Mouse (Mus musculus) adrenal gland, postnatal 14 days (tissue): ENCODE results near the gene Abhd14b. TPM values are rescaled to one million over a fixed set of nuclear protein-coding genes. Genes with fewer than 3 reads are reported as not detected.
"Not testable (repeated sequence)": the region's sequence is repeated elsewhere in the genome, so short reads cannot be mapped to it uniquely, and the experiment has no call there.

Experiments used
- DNase-seq: peaks from one replicate; pipeline ENCODE4 v3.0.0; 2021; ENCODE audit warnings: mixed read lengths
- total RNA-seq: library from RNA; stranded (reverse); gene quantifications from 2 replicates; pipeline ENCODE4 v1.2.3, GENCODE M21; 2021

Gene Abhd14b
- total RNA-seq, 1 experiment from 2014 or later: 33.1 TPM

GRCm38 (mm10) chr9:106476002-106476923 lies 29.0 kb downstream of the Abhd14b start:
- peak; percentile 82 for DNase-seq

- DNase-seq: peak; percentile 99
Measured at GRCm38 (mm10) chr9:106476924-106477484, 29.7 kb downstream of the Abhd14b start, which contains the start of gene Parp3. Gene Parp3, minus strand, starts transcription at chr9:106476949.

- no peak for DNase-seq
Measured at GRCm38 (mm10) chr9:106477649-106478048, 30.4 kb downstream of the Abhd14b start.

- DNase-seq: no peak
Measured at GRCm38 (mm10) chr9:106478101-106478500, 30.8 kb downstream of the Abhd14b start.

- DNase-seq: no peak
Measured at GRCm38 (mm10) chr9:106480541-106480940, 33.3 kb downstream of the Abhd14b start.

- DNase-seq: no peak
Measured at GRCm38 (mm10) chr9:106481075-106481474, 33.8 kb downstream of the Abhd14b start.

- no peak for DNase-seq
Measured at GRCm38 (mm10) chr9:106481676-106482075, 34.4 kb downstream of the Abhd14b start.

GRCm38 (mm10) chr9:106482578-106483115 lies 35.4 kb downstream of the Abhd14b start:
- DNase-seq: no peak

- DNase-seq: no peak
Measured at GRCm38 (mm10) chr9:106483136-106483535, 35.9 kb downstream of the Abhd14b start.

- DNase-seq: no peak
Measured at GRCm38 (mm10) chr9:106483606-106484005, 36.3 kb downstream of the Abhd14b start.

- DNase-seq: no peak
Measured at GRCm38 (mm10) chr9:106485076-106485475, 37.8 kb downstream of the Abhd14b start.

- not testable (repeated sequence) for DNase-seq
Measured at GRCm38 (mm10) chr9:106487602-106488001, 40.3 kb downstream of the Abhd14b start.

- DNase-seq: no peak
Measured at GRCm38 (mm10) chr9:106499667-106500066, 52.4 kb downstream of the Abhd14b start, which contains the start of gene Iqcf1. Gene Iqcf1, plus strand, starts transcription at chr9:106499967.

GRCm38 (mm10) chr9:106501846-106502245 lies 54.6 kb downstream of the Abhd14b start:
- no peak for DNase-seq

Other genes with a start within 250 kb of the Abhd14b start
- gene Ppm1m, start 247.7 kb upstream of the Abhd14b start, total RNA-seq: 133 and 136 TPM in 2 replicates
- gene Twf2, start 244.4 kb upstream of the Abhd14b start, total RNA-seq: 43.6 and 54.3 TPM in 2 replicates
- gene Tlr9, start 224.9 kb upstream of the Abhd14b start, total RNA-seq: 1.3 and 3.8 TPM in 2 replicates
- 1,325 and 1,932 TPM in 2 replicates for gene Alas1, start 198.8 kb upstream of the Abhd14b start, total RNA-seq
- gene Poc1a, start 166.4 kb upstream of the Abhd14b start, total RNA-seq: 7.9 and 8.3 TPM in 2 replicates
- gene Dusp7, start 78.8 kb upstream of the Abhd14b start, total RNA-seq: 21.1 and 26.0 TPM in 2 replicates
- gene Rpl29, start 18.0 kb upstream of the Abhd14b start, total RNA-seq: 490 and 599 TPM in 2 replicates
- gene Acy1, start 9.1 kb upstream of the Abhd14b start, total RNA-seq: 14.2 and 20.2 TPM in 2 replicates
- 17.1 and 18.4 TPM in 2 replicates for gene Abhd14a, start 219 bp downstream of the Abhd14b start, total RNA-seq
- gene Pcbp4, start 5.8 kb downstream of the Abhd14b start, total RNA-seq: 24.3 and 32.2 TPM in 2 replicates
- gene Gpr62, start 18.5 kb downstream of the Abhd14b start, total RNA-seq: 0.23 TPM in 1 of 2 replicates, not detected in the other
- gene Rrp9, start 28.5 kb downstream of the Abhd14b start, total RNA-seq: 34.2 and 53.4 TPM in 2 replicates
- 24.0 and 26.5 TPM in 2 replicates for gene Parp3, start 29.5 kb downstream of the Abhd14b start, total RNA-seq
- gene Iqcf1, start 52.5 kb downstream of the Abhd14b start, total RNA-seq: not detected in 2 replicates
- not detected in 2 replicates for gene Iqcf5, start 67.1 kb downstream of the Abhd14b start, total RNA-seq
- gene Iqcf3, start 114.2 kb downstream of the Abhd14b start, total RNA-seq: not detected in 2 replicates
- gene Iqcf4, start 123.5 kb downstream of the Abhd14b start, total RNA-seq: not detected in 2 replicates
- gene Iqcf6, start 179.1 kb downstream of the Abhd14b start, total RNA-seq: not detected in 2 replicates
- gene Grm2, start 208.6 kb downstream of the Abhd14b start, total RNA-seq: not detected in 2 replicates
- 92.3 and 93.9 TPM in 2 replicates for gene Tex264, start 238.5 kb downstream of the Abhd14b start, total RNA-seq